In the genomic region with DNA sequence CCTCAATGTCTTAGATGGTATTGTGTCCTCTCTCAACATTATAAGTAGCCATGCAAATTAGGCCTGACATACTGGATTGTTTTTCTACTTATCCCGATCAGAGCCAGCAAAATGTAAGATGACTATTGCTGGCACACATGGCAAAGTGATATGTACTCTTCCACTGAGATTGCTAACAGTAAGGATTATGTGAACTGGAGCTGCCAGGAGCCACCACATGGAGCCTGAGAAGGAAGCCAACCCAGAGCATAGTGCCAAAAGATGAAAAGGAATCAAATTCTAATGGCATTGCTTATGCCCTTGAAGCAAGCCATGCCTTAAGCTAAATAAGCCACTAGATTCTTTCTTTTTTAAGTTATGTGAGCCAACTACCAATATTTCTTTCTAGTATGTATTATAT, we compare ENCODE assay signal across 22 mouse cellular contexts. TPM values are rescaled to one million over a fixed set of nuclear protein-coding genes. Genes with fewer than 3 reads are reported as not detected.
DNase-seq lines count a peak whose midpoint lies in the region; ATAC-seq and TF ChIP-seq lines count a peak whose summit lies in the region.
"Had no signal": no experiment of that assay in that cellular context is flagged by ENCODE, and none has a peak within 500 bp of the region (broad histone marks: within the 10 kb centered on the region; RNA-seq: fewer than 3 reads in every experiment).

No protein-coding gene starts in this region.

- no peak overlapping the region for H3K4me2 ChIP-seq in forebrain, postnatal 0 days (ENCODE audit: low read depth)
- no peak overlapping the region for H3K4me2 ChIP-seq in forebrain, embryonic 16.5 days (ENCODE audit: low read length)
- H3K4me2 ChIP-seq in midbrain, postnatal 0 days (ENCODE audit: low read depth, low read length, poor library complexity, severe bottlenecking): no peak overlapping the region
- H3K4me2 ChIP-seq: heart, embryonic 15.5 days; hindbrain, embryonic 15.5 days; intestine, embryonic 15.5 days; limb, embryonic 13.5 days; liver, embryonic 12.5 days; midbrain, embryonic 13.5 days had no signal

- H3K4me3 ChIP-seq in forebrain, postnatal 0 days (ENCODE audit: low read depth, low read length): no peak overlapping the region
- no peak overlapping the region for H3K4me3 ChIP-seq in forebrain, embryonic 16.5 days (replicated peaks; ENCODE audit: low read length)
- no peak overlapping the region for H3K4me3 ChIP-seq in midbrain, postnatal 0 days (ENCODE audit: low read depth, low read length)
- H3K4me3 ChIP-seq in midbrain, embryonic 10.5 days: no peak overlapping the region
- H3K4me3 ChIP-seq: forebrain, embryonic 10.5 days; heart, embryonic 15.5 days; hindbrain, embryonic 15.5 days; intestine, embryonic 15.5 days; limb, embryonic 13.5 days; liver, embryonic 12.5 days; midbrain, embryonic 13.5 days had no signal

- no peak overlapping the region for H3K27ac ChIP-seq in forebrain, postnatal 0 days (ENCODE audit: low read depth, low read length)
- no peak overlapping the region for H3K27ac ChIP-seq in forebrain, embryonic 16.5 days (ENCODE audit: low read length)
- H3K27ac ChIP-seq in midbrain, postnatal 0 days (ENCODE audit: low read depth, low read length): no peak overlapping the region
- no peak overlapping the region for H3K27ac ChIP-seq in midbrain, embryonic 10.5 days (replicated peaks)
- H3K27ac ChIP-seq: forebrain, embryonic 10.5 days; heart, embryonic 15.5 days; hindbrain, embryonic 15.5 days; intestine, embryonic 15.5 days; limb, embryonic 13.5 days; liver, embryonic 12.5 days; midbrain, embryonic 13.5 days had no signal

- no peak overlapping the region for H3K9ac ChIP-seq in forebrain, postnatal 0 days
- no peak overlapping the region for H3K9ac ChIP-seq in forebrain, embryonic 16.5 days (replicated peaks; ENCODE audit: low read depth, low read length)
- no peak overlapping the region for H3K9ac ChIP-seq in midbrain, postnatal 0 days (replicated peaks; ENCODE audit: low read length, poor library complexity, severe bottlenecking)
- H3K9ac ChIP-seq: heart, embryonic 15.5 days; hindbrain, embryonic 15.5 days; intestine, embryonic 15.5 days; limb, embryonic 13.5 days; liver, embryonic 12.5 days; midbrain, embryonic 13.5 days had no signal

- ATAC-seq in forebrain, postnatal 0 days: peak; percentile 40; the same call in 1 of the 2 replicates
- no peak for ATAC-seq in forebrain, embryonic 16.5 days
- no peak for ATAC-seq in midbrain, postnatal 0 days (ENCODE audit: low FRiP score)
- ATAC-seq: intestine, embryonic 15.5 days; liver, embryonic 12.5 days; midbrain, embryonic 13.5 days had no signal

- WGBS in forebrain, postnatal 0 days: 44% methylated on average over 1 of the region's 1 CpGs
- WGBS in forebrain, embryonic 16.5 days: 57% methylated on average over 1 of the region's 1 CpGs
- 77% methylated on average over 1 of the region's 1 CpGs for WGBS in midbrain, postnatal 0 days
- WGBS in midbrain, embryonic 10.5 days: 90% methylated on average over 1 of the region's 1 CpGs

- peaks cover 6% of the 10 kb centered on the region; the same call in 1 of the 2 replicates for H3K4me1 ChIP-seq in forebrain, postnatal 0 days (ENCODE audit: insufficient read depth)
- peaks cover 9% of the 10 kb centered on the region for H3K4me1 ChIP-seq in forebrain, embryonic 16.5 days (replicated peaks; ENCODE audit: control insufficient read depth, insufficient read depth, low read length)
- H3K4me1 ChIP-seq in midbrain, postnatal 0 days (ENCODE audit: insufficient read depth, low read length): no peaks in the 10 kb centered on the region
- H3K4me1 ChIP-seq in midbrain, embryonic 10.5 days: no peaks in the 10 kb centered on the region
- H3K4me1 ChIP-seq: forebrain, embryonic 10.5 days; hindbrain, embryonic 15.5 days; intestine, embryonic 15.5 days; liver, embryonic 12.5 days; midbrain, embryonic 13.5 days had no signal

- DNase-seq in forebrain, postnatal 0 days: peak; percentile 45
- DNase-seq in midbrain, postnatal 0 days (ENCODE audit: low spot score): peak; percentile 8
- no peak for DNase-seq in midbrain, embryonic 10.5 days (ENCODE audit: low spot score)
- peak; percentile 79 to 85 for DNase-seq in cerebellum, postnatal 10 days
- no peak for DNase-seq in lung, adult 18-20 months
- no peak for DNase-seq in kidney, adult 8-10 months
- DNase-seq: adrenal gland, postnatal 36 days; heart, postnatal 4 days; kidney, postnatal 36 days; layer of hippocampus, postnatal 36 days; lung, adult 2 months; lung, postnatal 14 days; thymus, adult 18-20 months; thymus, postnatal 4 days had no signal

- H3K36me3 ChIP-seq in forebrain, postnatal 0 days (ENCODE audit: insufficient read depth): no peaks in the 10 kb centered on the region
- no peaks in the 10 kb centered on the region for H3K36me3 ChIP-seq in forebrain, embryonic 16.5 days (ENCODE audit: control insufficient read depth, insufficient read depth)
- H3K36me3 ChIP-seq in midbrain, postnatal 0 days (ENCODE audit: insufficient read depth, low read length): no peaks in the 10 kb centered on the region
- H3K36me3 ChIP-seq in midbrain, embryonic 10.5 days: no peaks in the 10 kb centered on the region
- H3K36me3 ChIP-seq: forebrain, embryonic 10.5 days; heart, embryonic 15.5 days; hindbrain, embryonic 15.5 days; intestine, embryonic 15.5 days; limb, embryonic 13.5 days; liver, embryonic 12.5 days; midbrain, embryonic 13.5 days had no signal

- TF ChIP-seq CTCF in forebrain, postnatal 0 days (IDR thresholded peaks at IDR 0.05; ENCODE audit: low read depth): no peak
- no peak for TF ChIP-seq CTCF in midbrain, postnatal 0 days (IDR thresholded peaks at IDR 0.05)

- H3K9me3 ChIP-seq in forebrain, postnatal 0 days (ENCODE audit: low read length): no peaks in the 10 kb centered on the region
- no peaks in the 10 kb centered on the region for H3K9me3 ChIP-seq in forebrain, embryonic 16.5 days (ENCODE audit: control insufficient read depth, low read length)
- H3K9me3 ChIP-seq in midbrain, postnatal 0 days (ENCODE audit: low read length): no peaks in the 10 kb centered on the region
- H3K9me3 ChIP-seq in midbrain, embryonic 10.5 days (replicated peaks): no peaks in the 10 kb centered on the region
- H3K9me3 ChIP-seq: forebrain, embryonic 10.5 days; heart, embryonic 15.5 days; hindbrain, embryonic 15.5 days; intestine, embryonic 15.5 days; limb, embryonic 13.5 days; liver, embryonic 12.5 days; midbrain, embryonic 13.5 days had no signal

- no peaks in the 10 kb centered on the region; the same call in 1 of the 2 replicates for H3K27me3 ChIP-seq in forebrain, postnatal 0 days (ENCODE audit: insufficient read depth, low read length)
- no peaks in the 10 kb centered on the region for H3K27me3 ChIP-seq in forebrain, embryonic 16.5 days (replicated peaks; ENCODE audit: control insufficient read depth, insufficient read depth, low read length)
- H3K27me3 ChIP-seq in midbrain, postnatal 0 days (ENCODE audit: insufficient read depth, low read length): no peaks in the 10 kb centered on the region
- no peaks in the 10 kb centered on the region for H3K27me3 ChIP-seq in midbrain, embryonic 10.5 days (ENCODE audit: low read depth, poor library complexity, severe bottlenecking)
- H3K27me3 ChIP-seq: heart, embryonic 15.5 days; hindbrain, embryonic 15.5 days; intestine, embryonic 15.5 days; limb, embryonic 13.5 days; midbrain, embryonic 13.5 days had no signal

RNA-seq across cellular contexts. Expression of a gene that starts 13.8 kb away (rescaled TPM):
- total RNA-seq in forebrain, postnatal 0 days (2014; rRNA removed): 58.8 and 71.5 TPM in 2 replicates
- polyA plus RNA-seq in forebrain, postnatal 0 days (2015; fragmentation: Nextera tagmentation; extraction: Ambion mirVana): 23.6 and 32.4 TPM in 2 replicates
- polyA plus RNA-seq in forebrain, embryonic 16.5 days (2015; fragmentation: Nextera tagmentation; extraction: Ambion mirVana): 52.0 and 57.0 TPM in 2 replicates
- 69.6 and 122 TPM in 2 replicates for total RNA-seq in midbrain, postnatal 0 days (2014; rRNA removed)
- polyA plus RNA-seq in midbrain, postnatal 0 days (2015; fragmentation: Nextera tagmentation; extraction: Ambion mirVana): 37.4 and 37.5 TPM in 2 replicates
- 165 and 180 TPM in 2 replicates for polyA plus RNA-seq in midbrain, embryonic 10.5 days (2016; fragmentation: Nextera tagmentation; extraction: Ambion mirVana)

Comparison
In these comparisons a context has a peak if more than half of its experiments do, and no peak if none do; other contexts are left out.
1. DNase-seq: peak in forebrain, postnatal 0 days (single experiment), midbrain, postnatal 0 days (single experiment) and cerebellum, postnatal 10 days (2 of 2); none in midbrain, embryonic 10.5 days (single experiment), lung, adult 18-20 months (0 of 2) and kidney, adult 8-10 months (0 of 2).